Mouse (Mus musculus): ENCODE measurements at regions not wholly inside any gene's neighbourhood (a gene's known extent, or its start where the extent isn't known, plus 50 kb on each side); places are given as distances from the start of the nearest gene placed in this dataset.

GRCm38 (mm10) chr12:109401696-109402095 lies 50.9 kb upstream of the Dlk1 start:
- TF ChIP-seq MAFK (IDR thresholded peaks at IDR 0.05; ENCODE audit: insufficient read depth, low read depth, low read length) (no peak), ZC3H11A (IDR thresholded peaks at IDR 0.05; ENCODE audit: borderline replicate concordance, low read depth, low read length) (no peak), ZNF384 (IDR thresholded peaks at IDR 0.05; ENCODE audit: low read depth, low read length) (no peak), CHD2 (IDR thresholded peaks at IDR 0.05; ENCODE audit: low read depth, low read length) (no peak), HCFC1 (IDR thresholded peaks at IDR 0.05; ENCODE audit: borderline replicate concordance, insufficient read depth, low read length) (no peak)

Data from ES-E14 (cell line).